Mouse (Mus musculus): ENCODE measurements around the gene Pik3r2. TPM values are rescaled to one million over a fixed set of nuclear protein-coding genes. Genes with fewer than 3 reads are reported as not detected.

The Pik3r2 gene
- total RNA-seq, 1 experiment from 2014 or later: 10.3 TPM

GRCm38 (mm10) chr8:70723486-70724210 lies 52.9 kb downstream of the Pik3r2 start, which contains the start of gene Pde4c:
TSS of gene Pde4c (plus strand) at chr8:70723720.
- no peak for ATAC-seq (replicated peaks; ENCODE audit: insufficient number of reproducible peaks, low FRiP score, low TSS enrichment, poor library complexity, severe bottlenecking)

- no peak for ATAC-seq (replicated peaks; ENCODE audit: insufficient number of reproducible peaks, low FRiP score, low TSS enrichment, poor library complexity, severe bottlenecking)
Observed at GRCm38 (mm10) chr8:70721601-70722000, 54.9 kb downstream of the Pik3r2 start.

- peak; percentile 45; the same call in 1 of the 2 replicates for ATAC-seq (replicated peaks; ENCODE audit: insufficient number of reproducible peaks, low FRiP score, low TSS enrichment, poor library complexity, severe bottlenecking)
Observed at GRCm38 (mm10) chr8:70720739-70721138, 55.8 kb downstream of the Pik3r2 start.

GRCm38 (mm10) chr8:70719796-70720270 lies 56.7 kb downstream of the Pik3r2 start:
- ATAC-seq (replicated peaks; ENCODE audit: insufficient number of reproducible peaks, low FRiP score, low TSS enrichment, poor library complexity, severe bottlenecking): peak; percentile 66

- ATAC-seq (replicated peaks; ENCODE audit: insufficient number of reproducible peaks, low FRiP score, low TSS enrichment, poor library complexity, severe bottlenecking): no peak; the same call in 1 of the 2 replicates
Observed at GRCm38 (mm10) chr8:70718297-70718696, 58.2 kb downstream of the Pik3r2 start, which contains the start of gene Gm3336. TSS of gene Gm3336 (plus strand) at chr8:70718543.

Other genes with a start within 250 kb of the Pik3r2 start
- gene Fkbp8, start 249.0 kb downstream of the Pik3r2 start, total RNA-seq (2017): 147 to 174 TPM (median 173 TPM) in 3 replicates
- 63.0 to 84.2 TPM (median 67.0 TPM) in 3 replicates for gene Kxd1, start 248.8 kb downstream of the Pik3r2 start, total RNA-seq (2017)
- 13.9 to 16.9 TPM (median 15.1 TPM) in 3 replicates for gene Ell, start 237.3 kb downstream of the Pik3r2 start, total RNA-seq (2017)
- 9.3 to 16.3 TPM (median 15.3 TPM) in 3 replicates for gene Isyna1, start 182.3 kb downstream of the Pik3r2 start, total RNA-seq (2017)
- 83.1 to 151 TPM (median 94.1 TPM) in 3 replicates for gene Ssbp4, start 167.8 kb downstream of the Pik3r2 start, total RNA-seq (2017)
- gene Lrrc25, start 160.6 kb downstream of the Pik3r2 start, total RNA-seq (2017): 28.5 to 42.6 TPM (median 42.2 TPM) in 3 replicates
- 0.19 to 3.8 TPM in 2 of 3 replicates, not detected in the other for gene Gdf15, start 144.3 kb downstream of the Pik3r2 start, total RNA-seq (2017)
- gene Pgpep1, start 116.3 kb downstream of the Pik3r2 start, total RNA-seq (2017): 2.3 to 4.9 TPM (median 3.3 TPM) in 3 replicates
- 69.1 to 93.3 TPM (median 80.9 TPM) in 3 replicates for gene Lsm4, start 103.5 kb downstream of the Pik3r2 start, total RNA-seq (2017)
- gene Jund, start 77.8 kb downstream of the Pik3r2 start, total RNA-seq (2017): 131 to 182 TPM (median 168 TPM) in 3 replicates
- gene Iqcn, start 73.3 kb downstream of the Pik3r2 start, total RNA-seq (2017): 0.67 to 0.78 TPM in 2 of 3 replicates, not detected in the other
- not detected in 3 replicates for gene Gm3336, start 58.2 kb downstream of the Pik3r2 start, total RNA-seq (2017)
- gene Pde4c, start 53.0 kb downstream of the Pik3r2 start, total RNA-seq (2017): 0.10 to 0.19 TPM in 2 of 3 replicates, not detected in the other
- 0.85 to 5.4 TPM (median 2.5 TPM) in 3 replicates for gene Rab3a, start 22.0 kb downstream of the Pik3r2 start, total RNA-seq (2017)
- gene Mpv17l2, start 15.8 kb downstream of the Pik3r2 start, total RNA-seq (2017): 2.0 to 11.3 TPM (median 4.8 TPM) in 3 replicates
- gene Mast3, start 28.3 kb upstream of the Pik3r2 start, total RNA-seq (2017): 9.6 to 28.2 TPM (median 11.6 TPM) in 3 replicates
- 2.7 to 11.0 TPM (median 7.9 TPM) in 3 replicates for gene Il12rb1, start 31.7 kb upstream of the Pik3r2 start, total RNA-seq (2017)
- gene Arrdc2, start 63.0 kb upstream of the Pik3r2 start, total RNA-seq (2017): 24.6 to 27.9 TPM (median 26.7 TPM) in 3 replicates
- gene Kcnn1, start 86.5 kb upstream of the Pik3r2 start, total RNA-seq (2017): not detected in 3 replicates
- 32.1 to 34.0 TPM (median 32.6 TPM) in 3 replicates for gene Ccdc124, start 97.2 kb upstream of the Pik3r2 start, total RNA-seq (2017)
- gene Slc5a5, start 116.0 kb upstream of the Pik3r2 start, total RNA-seq (2017): not detected in 3 replicates
- 1,371 to 1,607 TPM (median 1,447 TPM) in 3 replicates for gene Rpl18a, start 120.7 kb upstream of the Pik3r2 start, total RNA-seq (2017)
- 13.9 to 21.9 TPM (median 17.2 TPM) in 3 replicates for gene Map1s, start 129.2 kb upstream of the Pik3r2 start, total RNA-seq (2017)